Mouse (Mus musculus): ENCODE measurements around the gene Zfp341.

The Zfp341 gene

GRCm38 (mm10) chr2:154613118-154614115, at the start of gene Zfp341, which contains the start of gene 4930519P11Rik:
Zfp341 (plus strand) TSS chr2:154613297.
4930519P11Rik (minus strand) TSS chr2:154613437.
- DNase-seq (ENCODE audit: low read depth, low spot score): peak; percentile 85

- no peak for DNase-seq (ENCODE audit: low read depth, low spot score)
Measured at GRCm38 (mm10) chr2:154563612-154564170, 49.4 kb upstream of the Zfp341 start.

DNA sequence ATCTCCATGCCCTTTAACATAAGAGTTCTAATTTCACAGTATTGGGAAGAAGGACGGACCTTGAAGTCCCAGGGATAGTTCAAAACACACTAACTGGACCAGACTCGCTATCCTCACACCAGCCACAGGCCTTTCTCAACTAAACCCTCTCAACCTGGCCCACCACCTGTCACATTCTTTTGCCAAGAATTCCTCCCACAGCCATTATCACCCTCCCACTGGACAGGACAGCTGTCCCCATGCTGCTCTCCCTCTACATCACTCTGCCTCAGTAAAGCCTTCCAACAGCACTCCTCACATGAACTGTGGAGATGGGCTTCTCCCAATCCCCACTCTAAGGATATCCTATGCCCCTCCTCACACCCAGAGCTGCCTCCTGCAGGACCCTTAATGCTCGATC, 47.5 kb upstream of the Zfp341 start:
- DNase-seq (ENCODE audit: low read depth, low spot score): no peak

- DNase-seq (ENCODE audit: low read depth, low spot score): no peak
Measured at GRCm38 (mm10) chr2:154566641-154567040, 46.5 kb upstream of the Zfp341 start.

DNA sequence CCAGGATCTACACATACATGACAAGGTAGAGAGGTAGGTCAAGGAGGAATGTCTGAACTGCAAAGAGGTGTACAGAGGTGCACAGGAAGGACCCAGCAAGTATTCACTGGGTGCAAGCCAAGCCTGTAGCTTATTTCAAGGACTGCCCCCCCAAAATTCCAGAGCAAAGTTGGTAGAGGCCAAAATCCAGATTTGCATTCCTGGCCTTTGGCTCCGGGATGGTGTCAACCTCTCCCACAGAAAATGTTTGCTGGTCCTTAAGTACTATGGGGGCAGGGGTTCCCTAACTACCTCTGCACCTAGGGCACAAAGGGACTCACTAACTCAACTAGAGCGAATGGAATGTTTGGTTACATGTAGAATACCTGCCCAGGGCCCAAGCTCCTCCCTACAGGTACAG, 45.3 kb upstream of the Zfp341 start:
- no peak for DNase-seq (ENCODE audit: low read depth, low spot score)

GRCm38 (mm10) chr2:154568329-154569070, 44.6 kb upstream of the Zfp341 start:
- DNase-seq (ENCODE audit: low read depth, low spot score): no peak

DNA sequence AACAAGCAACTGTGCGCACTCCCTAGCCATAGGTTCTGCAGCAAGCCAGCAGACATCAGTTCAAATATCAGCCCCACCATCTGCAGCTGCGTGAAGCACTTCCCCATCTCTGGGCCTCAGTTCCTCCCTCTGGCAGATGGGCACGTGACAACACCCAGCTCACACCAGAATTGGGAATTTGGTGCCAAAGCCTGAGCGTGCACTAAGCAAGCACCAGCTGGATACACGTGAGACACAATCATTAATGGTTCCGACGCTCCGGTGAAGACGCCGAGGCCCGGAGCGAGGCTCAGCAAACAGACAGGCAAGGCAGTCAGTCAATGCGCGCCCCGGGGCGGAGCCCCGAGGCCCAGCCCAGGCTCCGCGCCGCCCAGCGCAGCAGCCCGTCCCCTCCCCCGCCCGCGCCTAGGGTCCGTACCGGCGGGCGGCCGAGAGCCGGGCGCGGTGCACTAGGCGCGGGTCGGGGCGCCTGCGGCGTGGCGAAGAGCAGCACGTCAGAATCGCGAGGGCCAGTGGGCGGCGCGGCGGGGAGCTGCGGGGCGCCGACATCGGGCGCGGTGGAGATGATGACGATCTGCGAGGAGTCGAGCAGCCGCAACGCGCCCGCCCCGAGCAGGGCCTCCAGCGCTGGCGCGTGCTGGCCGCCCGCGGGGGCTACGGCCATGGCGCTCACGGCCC, 43.9 kb upstream of the Zfp341 start:
- DNase-seq (ENCODE audit: low read depth, low spot score): no peak

DNA sequence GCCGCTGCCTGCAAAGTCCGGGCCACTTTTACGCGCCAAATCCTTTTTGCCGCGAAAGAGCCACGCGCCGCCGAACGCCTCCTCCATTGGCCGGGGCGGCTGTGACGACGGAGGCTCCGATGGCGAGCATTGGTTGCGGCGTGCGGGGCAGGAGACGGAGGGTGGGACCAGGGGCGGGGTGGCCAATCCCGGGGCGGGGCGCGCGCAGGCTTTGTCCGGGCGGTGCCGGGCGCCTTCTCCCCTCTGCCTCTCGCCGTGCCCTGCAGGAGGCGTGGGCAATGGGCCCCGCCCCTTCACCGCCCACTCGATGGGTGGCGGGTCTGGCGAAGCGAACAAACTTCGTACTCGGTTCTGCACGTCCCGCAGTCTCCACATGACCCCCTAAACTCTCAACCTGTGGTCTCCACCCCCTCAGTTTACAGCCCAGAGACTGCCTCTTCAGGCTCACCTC, 43.2 kb upstream of the Zfp341 start, which contains the start of gene E2f1:
TSS of gene E2f1 (minus strand) at position 57 of the 451 bp plus-strand sequence.
- peak; percentile 94 for DNase-seq (ENCODE audit: low read depth, low spot score)

DNA sequence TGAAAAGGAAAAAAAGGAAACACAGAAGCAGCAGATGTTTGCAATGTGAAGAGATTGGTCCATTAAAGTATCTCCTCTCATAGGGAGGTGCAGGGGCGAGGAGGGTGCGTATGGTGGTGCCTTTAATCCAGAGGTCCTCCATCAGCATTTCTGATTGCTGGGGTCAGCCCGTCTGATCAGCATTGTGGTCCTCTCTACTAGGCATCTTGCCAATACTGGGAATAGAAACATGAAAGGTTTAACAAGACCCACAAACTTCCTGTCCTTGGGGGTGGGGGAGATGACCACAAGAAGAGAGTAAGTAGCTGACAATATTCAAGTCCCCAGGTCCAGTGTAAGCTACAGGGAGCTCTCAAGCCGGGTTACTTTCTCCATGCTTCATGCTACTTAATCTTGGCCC, 42.4 kb upstream of the Zfp341 start:
- DNase-seq (ENCODE audit: low read depth, low spot score): no peak

- no peak for DNase-seq (ENCODE audit: low read depth, low spot score)
Measured at GRCm38 (mm10) chr2:154571266-154571665, 41.8 kb upstream of the Zfp341 start.

GRCm38 (mm10) chr2:154571976-154572375, 41.1 kb upstream of the Zfp341 start:
- DNase-seq (ENCODE audit: low read depth, low spot score): no peak

GRCm38 (mm10) chr2:154572996-154573395, 40.1 kb upstream of the Zfp341 start:
- DNase-seq (ENCODE audit: low read depth, low spot score): no peak

DNA sequence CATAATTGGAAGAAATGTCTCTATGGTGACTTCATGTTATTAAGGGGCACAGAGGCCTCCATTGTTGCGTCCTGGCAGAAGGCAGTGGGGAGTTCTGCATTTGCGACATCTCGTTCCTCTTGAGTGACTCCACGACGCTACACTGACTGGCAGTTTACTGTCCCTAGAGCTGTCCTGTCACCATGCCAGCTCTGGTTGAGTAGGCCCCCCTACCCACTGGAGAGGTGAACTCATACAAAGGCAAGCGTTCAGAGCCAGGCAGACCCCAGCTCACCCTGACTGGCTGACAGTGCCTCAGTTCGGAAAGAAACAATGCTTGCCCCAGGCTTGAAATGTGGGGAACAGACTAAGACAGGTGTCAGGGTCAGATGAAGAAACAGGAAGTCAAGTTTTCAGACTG, 38.8 kb upstream of the Zfp341 start:
- DNase-seq (ENCODE audit: low read depth, low spot score): no peak

GRCm38 (mm10) chr2:154576876-154577743, 36.0 kb upstream of the Zfp341 start:
- DNase-seq (ENCODE audit: low read depth, low spot score): no peak

GRCm38 (mm10) chr2:154577744-154578067, 35.4 kb upstream of the Zfp341 start:
- no peak for DNase-seq (ENCODE audit: low read depth, low spot score)

- DNase-seq (ENCODE audit: low read depth, low spot score): no peak
Measured at GRCm38 (mm10) chr2:154580586-154580985, 32.5 kb upstream of the Zfp341 start.

GRCm38 (mm10) chr2:154581421-154581820, 31.7 kb upstream of the Zfp341 start:
- DNase-seq (ENCODE audit: low read depth, low spot score): no peak

DNA sequence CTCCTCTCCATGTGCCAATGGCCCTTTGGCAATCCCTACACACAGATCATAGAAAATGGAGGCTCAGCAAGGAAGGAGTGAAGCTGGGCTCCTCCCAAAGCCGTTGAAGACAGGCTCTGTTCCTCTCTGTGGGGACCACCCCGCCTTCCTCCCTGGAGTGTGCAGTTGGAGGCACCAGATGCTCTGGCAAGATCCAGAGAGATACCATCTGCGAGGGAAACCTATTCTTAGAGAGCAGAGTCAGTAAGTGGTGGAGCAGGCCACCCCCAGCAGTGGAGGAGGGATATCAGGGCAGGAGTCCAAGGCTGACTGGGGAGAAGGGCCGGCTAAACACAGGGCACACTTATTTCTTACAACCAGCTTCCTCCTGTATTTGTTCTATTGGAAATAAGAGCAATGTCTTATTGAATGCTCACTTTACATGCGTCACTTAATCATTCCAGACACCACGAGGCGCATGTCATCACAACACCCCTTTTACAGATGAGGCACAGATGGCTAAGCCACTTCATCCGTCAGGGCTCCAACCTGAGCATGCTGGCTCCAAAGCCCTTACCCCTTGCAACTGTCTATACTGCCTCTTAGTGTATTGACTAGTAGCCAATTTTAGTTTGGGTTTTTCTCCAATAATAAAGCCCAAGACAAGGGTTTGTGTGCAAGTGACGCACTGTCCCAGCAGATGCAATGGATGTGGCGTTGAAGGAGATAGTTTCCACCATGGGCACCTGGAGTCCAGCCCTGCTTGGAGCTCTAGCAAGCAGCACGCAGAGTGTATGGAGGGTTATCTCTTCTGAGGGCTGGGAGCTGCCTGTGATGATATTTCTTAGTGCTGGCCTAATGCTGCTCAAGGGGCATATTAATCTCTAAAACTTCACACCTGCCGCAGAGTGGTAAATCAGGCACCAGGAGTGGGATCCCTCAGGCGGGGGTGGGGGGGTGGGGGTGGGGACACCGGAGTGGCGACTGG, 28.9 kb upstream of the Zfp341 start:
- no peak for DNase-seq (ENCODE audit: low read depth, low spot score)

GRCm38 (mm10) chr2:154584931-154585601, 28.0 kb upstream of the Zfp341 start:
- DNase-seq (ENCODE audit: low read depth, low spot score): no peak

Data from embryo, embryonic 11.5 days (tissue).